Mouse (Mus musculus): ENCODE results near the gene Gm17581. TPM values are rescaled to one million over a fixed set of nuclear protein-coding genes. Genes with fewer than 3 reads are reported as not detected.
A peak's percentile ranks its signal among the peaks of the same experiment; 100 is the strongest.
"Not testable (repeated sequence)": the region's sequence is repeated elsewhere in the genome, so short reads cannot be mapped to it uniquely, and the experiment has no call there.

The Gm17581 gene
- polyA plus RNA-seq, 1 experiment from 2014 or later, result not detected

GRCm38 (mm10) chr2:155701399-155701919 lies 34.2 kb downstream of the Gm17581 start:
- Histone ChIP-seq H3K4me1 (no peaks in the 10 kb centered on the region), H3K36me3 (peaks cover 36% of the 10 kb centered on the region), H3K4me3 (replicated peaks) (no peak overlapping the region), H3K27ac (no peak overlapping the region), H3K9me3 (replicated peaks) (no peaks in the 10 kb centered on the region), H3K9ac (no peak overlapping the region), H3K27me3 (no peaks in the 10 kb centered on the region), H3K4me2 (no peak overlapping the region)
- no peak for ATAC-seq (replicated peaks; ENCODE audit: low FRiP score)
- WGBS, result 90% methylated on average over 19 of the region's 19 CpGs

GRCm38 (mm10) chr2:155698443-155698842 lies 37.2 kb downstream of the Gm17581 start:
- ATAC-seq (replicated peaks; ENCODE audit: low FRiP score); H3K4me2 ChIP-seq; H3K27ac ChIP-seq; H3K4me3 ChIP-seq (replicated peaks); H3K27me3 ChIP-seq; H3K4me1 ChIP-seq; H3K9ac ChIP-seq; H3K9me3 ChIP-seq (replicated peaks): not testable (repeated sequence)
- peaks cover 15% of the 10 kb centered on the region for H3K36me3 ChIP-seq
- WGBS, result 89% methylated on average over 6 of the region's 6 CpGs

- ATAC-seq (replicated peaks; ENCODE audit: low FRiP score), result no peak
- Histone ChIP-seq H3K9ac (no peak overlapping the region), H3K4me3 (replicated peaks) (no peak overlapping the region), H3K9me3 (replicated peaks) (no peaks in the 10 kb centered on the region), H3K4me1 (no peaks in the 10 kb centered on the region), H3K4me2 (no peak overlapping the region), H3K27me3 (no peaks in the 10 kb centered on the region), H3K36me3 (0 out of 2 replicates have a peak, but pooled peaks cover 10% of the 10 kb centered on the region), H3K27ac (no peak overlapping the region)
- 80% methylated on average over 7 of the region's 7 CpGs for WGBS
Observed at GRCm38 (mm10) chr2:155696851-155697250, 38.8 kb downstream of the Gm17581 start.

- 0 out of 2 replicates have a peak, but pooled peaks cover 4% of the 10 kb centered on the region for H3K36me3 ChIP-seq
- no peak for ATAC-seq (replicated peaks; ENCODE audit: low FRiP score)
- H3K27ac ChIP-seq, result no peak overlapping the region
- H3K9me3 ChIP-seq (replicated peaks), result no peaks in the 10 kb centered on the region
- 18% methylated on average over 7 of the region's 7 CpGs for WGBS
- H3K4me3 ChIP-seq (replicated peaks), result no peak overlapping the region
- H3K9ac ChIP-seq, result no peak overlapping the region
- H3K27me3 ChIP-seq, result no peaks in the 10 kb centered on the region
- no peak overlapping the region for H3K4me2 ChIP-seq
- H3K4me1 ChIP-seq, result peaks cover 2% of the 10 kb centered on the region; the same call in 1 of the 2 replicates
Observed at GRCm38 (mm10) chr2:155696091-155696558, 39.5 kb downstream of the Gm17581 start.

GRCm38 (mm10) chr2:155695316-155695715 lies 40.4 kb downstream of the Gm17581 start:
- 69% methylated on average over 3 of the region's 3 CpGs for WGBS
- Histone ChIP-seq H3K27me3 (no peaks in the 10 kb centered on the region), H3K4me1 (peaks cover 10% of the 10 kb centered on the region), H3K9me3 (replicated peaks) (no peaks in the 10 kb centered on the region), H3K9ac (no peak overlapping the region), H3K4me2 (no peak overlapping the region), H3K36me3 (no peaks in the 10 kb centered on the region), H3K27ac (no peak overlapping the region), H3K4me3 (replicated peaks) (no peak overlapping the region)
- ATAC-seq (replicated peaks; ENCODE audit: low FRiP score), result no peak

GRCm38 (mm10) chr2:155694564-155694963 lies 41.1 kb downstream of the Gm17581 start:
- Histone ChIP-seq H3K27ac (no peak overlapping the region), H3K4me1 (peaks cover 13% of the 10 kb centered on the region), H3K4me3 (replicated peaks) (no peak overlapping the region), H3K36me3 (no peaks in the 10 kb centered on the region), H3K4me2 (no peak overlapping the region), H3K9me3 (replicated peaks) (no peaks in the 10 kb centered on the region), H3K27me3 (no peaks in the 10 kb centered on the region), H3K9ac (no peak overlapping the region)
- no peak for ATAC-seq (replicated peaks; ENCODE audit: low FRiP score)
- WGBS, result 70% methylated on average over 2 of the region's 2 CpGs

GRCm38 (mm10) chr2:155693136-155693535 lies 42.5 kb downstream of the Gm17581 start:
- 82% methylated on average over 4 of the region's 4 CpGs for WGBS
- H3K4me2 ChIP-seq, result no peak overlapping the region
- no peak overlapping the region for H3K4me3 ChIP-seq (replicated peaks)
- ATAC-seq (replicated peaks; ENCODE audit: low FRiP score), result no peak
- no peaks in the 10 kb centered on the region for H3K9me3 ChIP-seq (replicated peaks)
- no peaks in the 10 kb centered on the region for H3K36me3 ChIP-seq
- H3K4me1 ChIP-seq, result peaks cover 21% of the 10 kb centered on the region
- no peak overlapping the region for H3K9ac ChIP-seq
- H3K27ac ChIP-seq, result no peak overlapping the region
- H3K27me3 ChIP-seq, result no peaks in the 10 kb centered on the region

GRCm38 (mm10) chr2:155691723-155692493 lies 43.8 kb downstream of the Gm17581 start, which contains the start of gene Trpc4ap:
Gene Trpc4ap, minus strand, starts transcription at chr2:155692384.
- Histone ChIP-seq H3K27me3 (no peaks in the 10 kb centered on the region), H3K4me2 (peak within 1 kb of the TSS; percentile 67), H3K4me3 (replicated peaks) (peak within 1 kb of the TSS; percentile 82), H3K27ac (peak within 1 kb of the TSS; percentile 92), H3K36me3 (peaks cover 7% of the 10 kb centered on the region), H3K9me3 (replicated peaks) (no peaks in the 10 kb centered on the region), H3K9ac (peak within 1 kb of the TSS; percentile 92), H3K4me1 (peaks cover 24% of the 10 kb centered on the region)
- peak; percentile 97 for ATAC-seq (replicated peaks; ENCODE audit: low FRiP score)
- under 1% methylated on average over 62 of the region's 72 CpGs for WGBS

- 2% methylated on average over 8 of the region's 8 CpGs for WGBS
- ATAC-seq (replicated peaks; ENCODE audit: low FRiP score), result no peak
- no peaks in the 10 kb centered on the region for H3K27me3 ChIP-seq
- no peaks in the 10 kb centered on the region for H3K9me3 ChIP-seq (replicated peaks)
- H3K27ac ChIP-seq, result peak overlapping the region; percentile 92
- H3K36me3 ChIP-seq, result peaks cover 7% of the 10 kb centered on the region
- H3K4me3 ChIP-seq (replicated peaks), result peak overlapping the region; percentile 82
- peaks cover 24% of the 10 kb centered on the region for H3K4me1 ChIP-seq
- peak overlapping the region; percentile 67 for H3K4me2 ChIP-seq
- H3K9ac ChIP-seq, result peak overlapping the region; percentile 92
Observed at GRCm38 (mm10) chr2:155691336-155691722, 44.3 kb downstream of the Gm17581 start.

GRCm38 (mm10) chr2:155689211-155689610 lies 46.5 kb downstream of the Gm17581 start:
- 52% methylated on average over 4 of the region's 4 CpGs for WGBS
- Histone ChIP-seq H3K4me3 (replicated peaks) (no peak overlapping the region), H3K27me3 (no peaks in the 10 kb centered on the region), H3K9ac (no peak overlapping the region), H3K4me2 (no peak overlapping the region), H3K9me3 (replicated peaks) (no peaks in the 10 kb centered on the region), H3K27ac (no peak overlapping the region), H3K4me1 (peaks cover 30% of the 10 kb centered on the region), H3K36me3 (peaks cover 7% of the 10 kb centered on the region)
- no peak for ATAC-seq (replicated peaks; ENCODE audit: low FRiP score)

GRCm38 (mm10) chr2:155687746-155688145 lies 47.9 kb downstream of the Gm17581 start:
- Histone ChIP-seq H3K4me2 (no peak overlapping the region), H3K27ac (no peak overlapping the region), H3K9ac (no peak overlapping the region), H3K4me3 (replicated peaks) (no peak overlapping the region), H3K4me1 (peaks cover 30% of the 10 kb centered on the region), H3K9me3 (replicated peaks) (no peaks in the 10 kb centered on the region), H3K36me3 (peaks cover 7% of the 10 kb centered on the region), H3K27me3 (no peaks in the 10 kb centered on the region)
- no peak for ATAC-seq (replicated peaks; ENCODE audit: low FRiP score)
- 93% methylated on average over 11 of the region's 11 CpGs for WGBS

- WGBS, result 69% methylated on average over 5 of the region's 5 CpGs
- Histone ChIP-seq H3K27ac (no peak overlapping the region), H3K4me2 (no peak overlapping the region), H3K9ac (no peak overlapping the region), H3K27me3 (no peaks in the 10 kb centered on the region), H3K9me3 (replicated peaks) (no peaks in the 10 kb centered on the region), H3K4me1 (peaks cover 30% of the 10 kb centered on the region), H3K36me3 (peaks cover 7% of the 10 kb centered on the region), H3K4me3 (replicated peaks) (no peak overlapping the region)
- no peak for ATAC-seq (replicated peaks; ENCODE audit: low FRiP score)
Observed at GRCm38 (mm10) chr2:155686572-155686971, 49.1 kb downstream of the Gm17581 start.
